Mouse (Mus musculus) kidney, embryonic 14.5 days (tissue): Measurements from ENCODE around the gene G6pc2. TPM values are rescaled to one million over a fixed set of nuclear protein-coding genes. Genes with fewer than 3 reads are reported as not detected.

Source experiments
- ATAC-seq: fragments of 200-750 bp; cut with Nextera tagmentation; 2 replicates; pipeline ENCODE4 v1.8.0; 2017; ENCODE audit warnings: moderate number of reproducible peaks, mild to moderate bottlenecking, moderate TSS enrichment, moderate library complexity; ENCODE audit not compliant: low FRiP score, low TSS enrichment
- H3K27ac ChIP-seq: fragments of 300-500 bp; sonication (generic); 2 replicates; pipeline ENCODE4 v1.5.1; 2014; ENCODE audit warnings: low read depth, mild to moderate bottlenecking, low read length, moderate library complexity, mixed read lengths
- H3K27me3 ChIP-seq: fragments of 300-500 bp; sonication (generic); 2 replicates; pipeline ENCODE4 v1.6.1; 2014; ENCODE audit warnings: mild to moderate bottlenecking, low read length; ENCODE audit not compliant: control insufficient read depth, insufficient read depth
- H3K36me3 ChIP-seq: fragments of 300-500 bp; sonication (generic); 2 replicates; pipeline ENCODE4 v1.6.1; 2014; ENCODE audit warnings: low read length, mixed read lengths; ENCODE audit not compliant: control insufficient read depth, insufficient read depth
- H3K4me1 ChIP-seq: fragments of 300-500 bp; sonication (generic); 2 replicates; pipeline ENCODE4 v1.6.1; 2014; ENCODE audit warnings: low read length, mixed read lengths; ENCODE audit not compliant: control insufficient read depth, insufficient read depth
- H3K4me2 ChIP-seq: fragments of 300-500 bp; sonication (generic); replicated peaks from 2 replicates; pipeline ENCODE4 v1.6.1; 2014; ENCODE audit warnings: low read depth, mild to moderate bottlenecking, low read length
- H3K4me3 ChIP-seq: fragments of 300-500 bp; sonication (generic); 2 replicates; pipeline ENCODE4 v1.5.1; 2014; ENCODE audit warnings: mild to moderate bottlenecking, low read length
- H3K9ac ChIP-seq: fragments of 300-500 bp; sonication (generic); 2 replicates; pipeline ENCODE4 v1.6.1; 2014; ENCODE audit warnings: low read depth, mild to moderate bottlenecking, low read length, moderate library complexity
- H3K9me3 ChIP-seq: fragments of 300-500 bp; sonication (generic); 2 replicates; pipeline ENCODE4 v1.6.1; 2016; ENCODE audit warnings: low read length; ENCODE audit not compliant: control insufficient read depth
- WGBS: fragments of 180-500 bp; shearing (Covaris S2); extraction: QIAGEN DNeasy Blood & Tissue Kit; methylation state at CpG from one replicate; pipeline ENCODE4 v1.1.7; 2014; 5-methylcytosine and 5-hydroxymethylcytosine counted together
- polyA plus RNA-seq: library from polyadenylated mRNA; unstranded; fragments of >200 nt; fragmentation: Nextera tagmentation; extraction: Ambion mirVana; gene quantifications from 2 replicates; pipeline ENCODE4 v1.2.1, GENCODE M21; 2014

The G6pc2 gene
- polyA plus RNA-seq, 1 experiment from 2014 or later, result 5.0 TPM

GRCm38 (mm10) chr2:69226876-69227275 lies 16.0 kb downstream of the G6pc2 start:
- Histone ChIP-seq H3K27ac (no peak overlapping the region), H3K36me3 (no peaks in the 10 kb centered on the region), H3K9ac (no peak overlapping the region), H3K4me3 (no peak overlapping the region), H3K4me2 (no peak overlapping the region), H3K4me1 (peaks cover 4% of the 10 kb centered on the region; the same call in 1 of the 2 replicates), H3K9me3 (no peaks in the 10 kb centered on the region), H3K27me3 (no peaks in the 10 kb centered on the region)
- WGBS, result 90% methylated on average over 9 of the region's 9 CpGs
- ATAC-seq, result no peak

- whole genome bisulfite sequencing, result 88% methylated on average over 6 of the region's 6 CpGs
- no peak overlapping the region for H3K4me3 ChIP-seq
- H3K9me3 ChIP-seq, result no peaks in the 10 kb centered on the region
- no peaks in the 10 kb centered on the region for H3K27me3 ChIP-seq
- no peak for ATAC-seq
- no peak overlapping the region for H3K4me2 ChIP-seq
- H3K27ac ChIP-seq, result no peak overlapping the region
- H3K36me3 ChIP-seq, result no peaks in the 10 kb centered on the region
- H3K4me1 ChIP-seq, result peaks cover 4% of the 10 kb centered on the region; the same call in 1 of the 2 replicates
- H3K9ac ChIP-seq, result no peak overlapping the region
Measured at GRCm38 (mm10) chr2:69228635-69229034, 17.8 kb downstream of the G6pc2 start.

GRCm38 (mm10) chr2:69230137-69230536 lies 19.3 kb downstream of the G6pc2 start:
- Histone ChIP-seq H3K9me3 (no peaks in the 10 kb centered on the region), H3K4me1 (peaks cover 4% of the 10 kb centered on the region; the same call in 1 of the 2 replicates), H3K27me3 (no peaks in the 10 kb centered on the region), H3K36me3 (no peaks in the 10 kb centered on the region), H3K9ac (no peak overlapping the region), H3K4me2 (no peak overlapping the region), H3K4me3 (no peak overlapping the region), H3K27ac (no peak overlapping the region)
- no peak for ATAC-seq
- WGBS, result 72% methylated on average over 2 of the region's 2 CpGs

GRCm38 (mm10) chr2:69232101-69232500 lies 21.2 kb downstream of the G6pc2 start:
- no peak overlapping the region for H3K4me3 ChIP-seq
- ATAC-seq, result no peak
- H3K9ac ChIP-seq, result no peak overlapping the region
- H3K9me3 ChIP-seq, result no peaks in the 10 kb centered on the region
- no peaks in the 10 kb centered on the region for H3K27me3 ChIP-seq
- H3K4me2 ChIP-seq, result no peak overlapping the region
- no peak overlapping the region for H3K27ac ChIP-seq
- no peaks in the 10 kb centered on the region for H3K36me3 ChIP-seq
- peaks cover 4% of the 10 kb centered on the region; the same call in 1 of the 2 replicates for H3K4me1 ChIP-seq

GRCm38 (mm10) chr2:69234976-69235678 lies 24.3 kb downstream of the G6pc2 start:
- no peak for ATAC-seq
- Histone ChIP-seq H3K36me3 (no peaks in the 10 kb centered on the region), H3K9me3 (no peaks in the 10 kb centered on the region), H3K9ac (no peak overlapping the region), H3K4me2 (no peak overlapping the region), H3K27ac (no peak overlapping the region), H3K27me3 (no peaks in the 10 kb centered on the region), H3K4me1 (peaks cover 9% of the 10 kb centered on the region; the same call in 1 of the 2 replicates), H3K4me3 (no peak overlapping the region)
- 80% methylated on average over 5 of the region's 5 CpGs for WGBS

- ATAC-seq, result peak; percentile 73
- Histone ChIP-seq H3K4me3 (no peak overlapping the region), H3K9ac (no peak overlapping the region), H3K36me3 (no peaks in the 10 kb centered on the region), H3K9me3 (no peaks in the 10 kb centered on the region), H3K4me2 (no peak overlapping the region), H3K4me1 (0 out of 2 replicates have a peak, but pooled peaks cover 5% of the 10 kb centered on the region), H3K27ac (no peak overlapping the region), H3K27me3 (no peaks in the 10 kb centered on the region)
- 14% methylated on average over 9 of the region's 9 CpGs for WGBS
Measured at GRCm38 (mm10) chr2:69239315-69239714, 28.4 kb downstream of the G6pc2 start.

GRCm38 (mm10) chr2:69244924-69245323 lies 34.1 kb downstream of the G6pc2 start:
- Histone ChIP-seq H3K36me3 (no peaks in the 10 kb centered on the region), H3K4me1 (no peaks in the 10 kb centered on the region), H3K9ac (no peak overlapping the region), H3K9me3 (no peaks in the 10 kb centered on the region), H3K27ac (no peak overlapping the region), H3K4me3 (no peak overlapping the region), H3K27me3 (no peaks in the 10 kb centered on the region), H3K4me2 (no peak overlapping the region)
- WGBS, result 30% methylated on average over 2 of the region's 2 CpGs
- no peak for ATAC-seq

GRCm38 (mm10) chr2:69247081-69247480 lies 36.2 kb downstream of the G6pc2 start:
- H3K27me3 ChIP-seq, result no peaks in the 10 kb centered on the region
- WGBS, result 96% methylated on average over 1 of the region's 1 CpGs
- no peak for ATAC-seq
- no peak overlapping the region for H3K4me3 ChIP-seq
- H3K27ac ChIP-seq, result no peak overlapping the region
- H3K9ac ChIP-seq, result no peak overlapping the region
- no peaks in the 10 kb centered on the region for H3K36me3 ChIP-seq
- H3K4me2 ChIP-seq, result no peak overlapping the region
- no peaks in the 10 kb centered on the region for H3K4me1 ChIP-seq
- H3K9me3 ChIP-seq, result no peaks in the 10 kb centered on the region

- no peaks in the 10 kb centered on the region for H3K9me3 ChIP-seq
- ATAC-seq, result no peak
- H3K4me1 ChIP-seq, result no peaks in the 10 kb centered on the region
- no peak overlapping the region for H3K4me2 ChIP-seq
- H3K27me3 ChIP-seq, result no peaks in the 10 kb centered on the region
- H3K27ac ChIP-seq, result no peak overlapping the region
- no peak overlapping the region for H3K9ac ChIP-seq
- no peaks in the 10 kb centered on the region for H3K36me3 ChIP-seq
- no peak overlapping the region for H3K4me3 ChIP-seq
- 71% methylated on average over 16 of the region's 16 CpGs for WGBS
Measured at GRCm38 (mm10) chr2:69248221-69248755, 37.4 kb downstream of the G6pc2 start.
